ENCODE assay signal across 8 mouse cellular contexts in genomic region chr7:45525809-45526473, GRCm38 (mm10). TPM values are rescaled to one million over a fixed set of nuclear protein-coding genes. Genes with fewer than 3 reads are reported as not detected.
DNase-seq lines count a peak whose midpoint lies in the region; ATAC-seq and TF ChIP-seq lines count a peak whose summit lies in the region.

Ppp1r15a (minus strand) TSS chr7:45526268.
Plekha4 (plus strand) TSS chr7:45526330.

- H3K4me1 ChIP-seq in forebrain, embryonic 10.5 days: peaks cover 59% of the 10 kb centered on the region
- H3K4me1 ChIP-seq in heart, embryonic 15.5 days (replicated peaks): peaks cover 50% of the 10 kb centered on the region
- peaks cover 6 to 8% of the 10 kb centered on the region in 2 experiments; a peak in 3 of 4 replicates for H3K4me1 ChIP-seq in liver, embryonic 14.5 days (replicated peaks; ENCODE audit: control insufficient read depth in 2 of 2, insufficient read depth in 2 of 2, low read length in 1 of 2)
- peaks cover 7% of the 10 kb centered on the region for H3K4me1 ChIP-seq in neural tube, embryonic 11.5 days (ENCODE audit: control insufficient read depth, insufficient read depth, low read length)
- 0 out of 2 replicates have a peak, but pooled peaks cover 6% of the 10 kb centered on the region for H3K4me1 ChIP-seq in stomach, postnatal 0 days (replicated peaks; ENCODE audit: control insufficient read depth, insufficient read depth)

- peak; percentile 82 for ATAC-seq in CD4-positive, CD25-positive, alpha-beta regulatory T cell, adult 4 months
- ATAC-seq in heart, embryonic 15.5 days (replicated peaks; ENCODE audit: insufficient number of reproducible peaks, insufficient read depth, low FRiP score, low read depth): peak; percentile 86
- peak; percentile 71 for ATAC-seq in liver, embryonic 14.5 days (ENCODE audit: insufficient read depth)
- peak; percentile 75 for ATAC-seq in neural tube, embryonic 11.5 days (ENCODE audit: insufficient read depth, low FRiP score, low TSS enrichment)
- peak; percentile 93 for ATAC-seq in stomach, postnatal 0 days (ENCODE audit: low FRiP score, low TSS enrichment)

- H3K27me3 ChIP-seq in forebrain, embryonic 10.5 days (ENCODE audit: poor library complexity, severe bottlenecking): no peaks in the 10 kb centered on the region
- no peaks in the 10 kb centered on the region for H3K27me3 ChIP-seq in heart, embryonic 15.5 days
- no peaks in the 10 kb centered on the region for H3K27me3 ChIP-seq in liver, embryonic 14.5 days (ENCODE audit: control insufficient read depth, insufficient read depth, low read length)
- no peaks in the 10 kb centered on the region for H3K27me3 ChIP-seq in neural tube, embryonic 11.5 days (ENCODE audit: control insufficient read depth, insufficient read depth, low read length)
- H3K27me3 ChIP-seq in stomach, postnatal 0 days (ENCODE audit: control insufficient read depth, insufficient read depth, low read length): no peaks in the 10 kb centered on the region

- DNase-seq in c-Kit-negative CD71-positive TER-119-positive erythroid progenitor cells, embryonic 14.5 days (ENCODE audit: low read depth, low spot score): peak; percentile 91
- peak; percentile 97 for DNase-seq in forebrain, embryonic 10.5 days (ENCODE audit: extremely low spot score, low spot score)
- DNase-seq in kidney, postnatal 25 days: peak; percentile 95 to 96
- DNase-seq in liver, embryonic 14.5 days (ENCODE audit: low read depth in 3 of 3, low spot score in 3 of 3): peak; percentile 94 to 96 (median 96)
- peak; percentile 95 for DNase-seq in neural tube, embryonic 11.5 days (ENCODE audit: low spot score)
- peak; percentile 97 for DNase-seq in stomach, postnatal 0 days (ENCODE audit: low spot score)

- H3K4me2 ChIP-seq in heart, embryonic 15.5 days: peak within 1 kb of the TSS; percentile 84
- H3K4me2 ChIP-seq in liver, embryonic 14.5 days (ENCODE audit: low read depth): peak within 1 kb of the TSS; percentile 88
- H3K4me2 ChIP-seq in neural tube, embryonic 11.5 days (ENCODE audit: low read depth): peak within 1 kb of the TSS; percentile 65
- H3K4me2 ChIP-seq in stomach, postnatal 0 days (replicated peaks; ENCODE audit: low read depth): peak within 1 kb of the TSS; percentile 88

- peak; percentile 41; the same call in 1 of the 2 replicates for TF ChIP-seq EP300 in liver, embryonic 14.5 days (IDR thresholded peaks at IDR 0.05; ENCODE audit: low read depth)
- peak; percentile 76 for TF ChIP-seq EP300 in stomach, postnatal 0 days (optimal IDR thresholded peaks at IDR 0.05)

- H3K27ac ChIP-seq in forebrain, embryonic 10.5 days: peak within 1 kb of the TSS; percentile 94
- H3K27ac ChIP-seq in heart, embryonic 15.5 days: peak within 1 kb of the TSS; percentile 98
- peak within 1 kb of the TSS; percentile 100 for H3K27ac ChIP-seq in liver, embryonic 14.5 days
- peak within 1 kb of the TSS; percentile 60 for H3K27ac ChIP-seq in neural tube, embryonic 11.5 days (ENCODE audit: low read depth, low read length)
- peak within 1 kb of the TSS; percentile 97 for H3K27ac ChIP-seq in stomach, postnatal 0 days (replicated peaks)

- peak within 1 kb of the TSS; percentile 91 for H3K4me3 ChIP-seq in forebrain, embryonic 10.5 days
- H3K4me3 ChIP-seq in heart, embryonic 15.5 days: peak within 1 kb of the TSS; percentile 95
- H3K4me3 ChIP-seq in liver, embryonic 14.5 days (ENCODE audit: insufficient read depth in 1 of 2, low read depth in 2 of 2, low read length in 2 of 2): peak within 1 kb of the TSS; percentile 76 to 88
- peak within 1 kb of the TSS; percentile 63 for H3K4me3 ChIP-seq in neural tube, embryonic 11.5 days (ENCODE audit: low read depth, low read length)
- peak within 1 kb of the TSS; percentile 76 for H3K4me3 ChIP-seq in stomach, postnatal 0 days (ENCODE audit: low read depth, low read length)

- H3K36me3 ChIP-seq in forebrain, embryonic 10.5 days (replicated peaks): peaks cover 20% of the 10 kb centered on the region
- H3K36me3 ChIP-seq in heart, embryonic 15.5 days: peaks cover 17% of the 10 kb centered on the region
- H3K36me3 ChIP-seq in liver, embryonic 14.5 days (replicated peaks; ENCODE audit: control insufficient read depth, insufficient read depth, low read depth): peaks cover 38% of the 10 kb centered on the region
- peaks cover 2% of the 10 kb centered on the region for H3K36me3 ChIP-seq in neural tube, embryonic 11.5 days (ENCODE audit: control insufficient read depth, insufficient read depth, low read length)
- peaks cover 4% of the 10 kb centered on the region; the same call in 1 of the 2 replicates for H3K36me3 ChIP-seq in stomach, postnatal 0 days (ENCODE audit: control insufficient read depth, insufficient read depth, low read length)

- no peak for TF ChIP-seq CTCF in liver, embryonic 14.5 days (IDR thresholded peaks at IDR 0.05; ENCODE audit: low read depth)
- no peak for TF ChIP-seq CTCF in stomach, postnatal 0 days (IDR thresholded peaks at IDR 0.05; ENCODE audit: low read depth)

- WGBS in forebrain, embryonic 10.5 days: under 1% methylated on average over 54 of the region's 54 CpGs
- under 1% methylated on average over 54 of the region's 54 CpGs for WGBS in heart, embryonic 15.5 days
- WGBS in liver, embryonic 14.5 days (ENCODE audit: insufficient replicate concordance): under 1% methylated on average over 54 of the region's 54 CpGs
- WGBS in neural tube, embryonic 11.5 days: under 1% methylated on average over 54 of the region's 54 CpGs
- WGBS in stomach, postnatal 0 days: under 1% methylated on average over 54 of the region's 54 CpGs

- no peaks in the 10 kb centered on the region for H3K9me3 ChIP-seq in forebrain, embryonic 10.5 days
- H3K9me3 ChIP-seq in heart, embryonic 15.5 days (replicated peaks): no peaks in the 10 kb centered on the region
- no peaks in the 10 kb centered on the region for H3K9me3 ChIP-seq in liver, embryonic 14.5 days (ENCODE audit: control insufficient read depth, low read length)
- no peaks in the 10 kb centered on the region for H3K9me3 ChIP-seq in neural tube, embryonic 11.5 days (ENCODE audit: control insufficient read depth, low read length)
- H3K9me3 ChIP-seq in stomach, postnatal 0 days (ENCODE audit: control insufficient read depth, low read length): no peaks in the 10 kb centered on the region

- peak within 1 kb of the TSS; percentile 91 for H3K9ac ChIP-seq in heart, embryonic 15.5 days
- peak within 1 kb of the TSS; percentile 99 for H3K9ac ChIP-seq in liver, embryonic 14.5 days (replicated peaks)
- peak within 1 kb of the TSS; percentile 83 for H3K9ac ChIP-seq in neural tube, embryonic 11.5 days (ENCODE audit: low read length)
- H3K9ac ChIP-seq in stomach, postnatal 0 days (ENCODE audit: low read length): peak within 1 kb of the TSS; percentile 93

RNA-seq across cellular contexts. Expression of gene Ppp1r15a, which starts in this region (rescaled TPM):
- polyA plus RNA-seq in CD4-positive, CD25-positive, alpha-beta regulatory T cell, adult 4 months (2017; shearing (Covaris generic)): 100 to 1,000 TPM in 1 of 2 experiments, 10 to 100 TPM in 1; 49.3 to 132 TPM
- polyA plus RNA-seq in forebrain, embryonic 10.5 days (2016; fragmentation: Nextera tagmentation; extraction: Ambion mirVana): 16.4 and 17.7 TPM in 2 replicates
- 25.3 and 37.6 TPM in 2 replicates for polyA plus RNA-seq in heart, embryonic 15.5 days (2015; fragmentation: Nextera tagmentation; extraction: Ambion mirVana)
- 79.3 and 140 TPM in 2 replicates for polyA plus RNA-seq in liver, embryonic 14.5 days (2012; rRNA removed)
- 165 and 183 TPM in 2 replicates for polyA plus RNA-seq in liver, embryonic 14.5 days (2014; fragmentation: Nextera tagmentation; extraction: Ambion mirVana)
- 16.0 and 17.7 TPM in 2 replicates for polyA plus RNA-seq in neural tube, embryonic 11.5 days (2014; fragmentation: Nextera tagmentation; extraction: Ambion mirVana)
- polyA plus RNA-seq in stomach, postnatal 0 days (2015; fragmentation: Nextera tagmentation; extraction: Ambion mirVana): 21.6 and 26.6 TPM in 2 replicates

RNA-seq across cellular contexts. Expression of gene Plekha4, which starts in this region (rescaled TPM):
- under 1 TPM in 1 of 2 experiments, not detected in 1; 0.20 TPM for polyA plus RNA-seq in CD4-positive, CD25-positive, alpha-beta regulatory T cell, adult 4 months (2017; shearing (Covaris generic))
- polyA plus RNA-seq in forebrain, embryonic 10.5 days (2016; fragmentation: Nextera tagmentation; extraction: Ambion mirVana): 1.1 and 1.2 TPM in 2 replicates
- polyA plus RNA-seq in heart, embryonic 15.5 days (2015; fragmentation: Nextera tagmentation; extraction: Ambion mirVana): 1.0 and 2.6 TPM in 2 replicates
- 0.52 and 0.90 TPM in 2 replicates for polyA plus RNA-seq in liver, embryonic 14.5 days (2012; rRNA removed)
- 0.40 and 0.41 TPM in 2 replicates for polyA plus RNA-seq in liver, embryonic 14.5 days (2014; fragmentation: Nextera tagmentation; extraction: Ambion mirVana)
- polyA plus RNA-seq in neural tube, embryonic 11.5 days (2014; fragmentation: Nextera tagmentation; extraction: Ambion mirVana): 1.3 and 2.3 TPM in 2 replicates
- 7.9 and 8.0 TPM in 2 replicates for polyA plus RNA-seq in stomach, postnatal 0 days (2015; fragmentation: Nextera tagmentation; extraction: Ambion mirVana)

Comparison
In these comparisons a context has a peak if more than half of its experiments do, and no peak if none do; other contexts are left out.
1. Peak in every context shown above with its lines: DNase-seq, ATAC-seq, H3K4me3 ChIP-seq and H3K27ac ChIP-seq.